Mouse (Mus musculus) cerebellum, adult 9-11 months (tissue): ENCODE measurements around the gene Dgkq.

ENCODE experiments used
- DNase-seq: peaks from one replicate; pipeline ENCODE4 v3.0.0; 2022

The Dgkq gene

GRCm38 (mm10) chr5:108668977-108669936 is at the start of gene Dgkq:
TSS of gene Dgkq (minus strand) at chr5:108669672.
- peak; percentile 91 for DNase-seq

DNA sequence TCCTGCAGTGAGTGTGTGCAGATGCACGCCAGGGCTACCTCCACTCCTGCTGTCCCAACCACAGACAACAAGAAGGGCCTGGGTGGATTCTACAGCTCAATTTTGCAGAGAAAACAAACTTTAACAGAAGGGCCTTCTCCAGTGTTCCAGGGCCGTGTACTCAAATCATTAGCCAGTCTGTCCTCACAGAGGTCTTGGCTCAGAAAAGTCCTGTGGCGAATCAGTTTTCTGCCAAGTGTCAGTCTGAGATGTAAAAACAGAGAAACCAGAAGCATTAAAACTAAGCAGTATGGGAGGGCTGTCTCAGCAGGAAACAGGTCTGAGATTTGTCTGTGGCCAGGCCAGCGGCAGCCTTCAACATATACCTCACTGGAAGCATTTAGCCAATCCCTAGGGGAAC is 48.6 kb upstream of the Dgkq start:
- DNase-seq, result no peak

GRCm38 (mm10) chr5:108715974-108716373 is 46.5 kb upstream of the Dgkq start:
- no peak for DNase-seq

DNA sequence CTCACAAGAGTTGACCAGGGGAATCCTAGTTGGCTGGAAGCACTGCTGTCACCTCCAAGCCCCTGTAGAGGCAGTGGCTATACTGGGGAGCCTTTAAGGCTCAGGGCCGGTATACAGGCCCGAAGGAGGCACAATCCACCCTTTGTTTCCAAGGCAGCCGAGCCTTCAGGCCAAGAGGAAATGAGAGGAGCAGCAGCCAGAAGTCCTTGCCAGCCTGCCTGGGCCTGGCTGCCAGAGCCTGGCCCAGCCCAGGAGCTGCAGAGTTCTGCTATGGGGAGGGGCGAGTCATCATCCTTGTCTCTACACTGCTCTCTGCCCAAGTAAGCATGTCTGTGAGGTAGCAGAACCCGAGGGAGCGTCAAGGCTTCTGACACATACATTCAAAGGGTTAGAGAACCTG is 44.7 kb upstream of the Dgkq start:
- DNase-seq, result peak; percentile 41

GRCm38 (mm10) chr5:108713691-108714090 is 44.2 kb upstream of the Dgkq start:
- no peak for DNase-seq

GRCm38 (mm10) chr5:108713096-108713495 is 43.6 kb upstream of the Dgkq start:
- DNase-seq, result no peak

GRCm38 (mm10) chr5:108711968-108712367 is 42.5 kb upstream of the Dgkq start:
- no peak for DNase-seq

GRCm38 (mm10) chr5:108708981-108709731 is 39.7 kb upstream of the Dgkq start:
- no peak for DNase-seq

DNA sequence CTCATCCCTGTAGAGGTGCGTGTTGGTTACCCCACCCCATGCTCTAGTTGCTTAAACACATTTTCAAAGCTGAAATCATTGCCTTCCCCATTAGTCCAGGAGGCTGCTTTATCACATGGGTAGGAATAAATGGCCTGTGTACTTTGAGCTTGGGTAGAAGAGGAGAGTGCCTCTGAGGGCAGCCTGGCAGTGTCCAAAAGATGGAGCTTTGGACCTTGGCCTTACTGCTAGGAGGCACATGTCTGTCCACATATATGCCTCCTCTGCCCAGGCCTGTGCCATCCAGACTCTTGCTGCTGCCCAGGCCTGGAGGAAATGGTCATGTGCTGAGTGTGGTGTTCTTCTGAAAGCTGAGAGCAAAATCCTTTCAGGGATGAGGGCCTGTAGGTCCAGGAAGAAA is 38.9 kb upstream of the Dgkq start:
- no peak for DNase-seq

GRCm38 (mm10) chr5:108707758-108708157 is 38.3 kb upstream of the Dgkq start:
- DNase-seq, result no peak

- no peak for DNase-seq
Measured at GRCm38 (mm10) chr5:108703754-108704626, 34.5 kb upstream of the Dgkq start.

- no peak for DNase-seq
Measured at GRCm38 (mm10) chr5:108701341-108702021, 32.0 kb upstream of the Dgkq start.

DNA sequence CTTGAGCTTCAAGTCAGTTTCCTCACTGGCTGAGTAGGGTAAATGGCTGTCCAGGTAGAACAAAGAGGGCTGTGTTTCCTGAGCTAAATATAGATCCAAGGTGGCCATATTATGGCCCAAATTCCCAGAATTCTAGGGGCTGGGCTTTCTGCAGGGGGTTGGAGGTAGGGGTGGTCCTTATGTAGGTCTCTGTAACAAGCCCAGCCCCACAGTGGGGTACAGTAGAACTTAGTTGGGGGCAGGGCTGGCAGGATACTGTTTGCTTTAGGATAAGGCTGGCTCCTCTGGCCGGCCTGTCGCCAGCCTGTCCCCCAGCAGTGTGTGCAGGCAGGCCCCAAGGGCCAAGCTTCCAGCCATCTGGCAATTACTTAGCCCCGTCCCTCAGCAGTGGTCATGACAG is 30.9 kb upstream of the Dgkq start:
- DNase-seq, result no peak

DNA sequence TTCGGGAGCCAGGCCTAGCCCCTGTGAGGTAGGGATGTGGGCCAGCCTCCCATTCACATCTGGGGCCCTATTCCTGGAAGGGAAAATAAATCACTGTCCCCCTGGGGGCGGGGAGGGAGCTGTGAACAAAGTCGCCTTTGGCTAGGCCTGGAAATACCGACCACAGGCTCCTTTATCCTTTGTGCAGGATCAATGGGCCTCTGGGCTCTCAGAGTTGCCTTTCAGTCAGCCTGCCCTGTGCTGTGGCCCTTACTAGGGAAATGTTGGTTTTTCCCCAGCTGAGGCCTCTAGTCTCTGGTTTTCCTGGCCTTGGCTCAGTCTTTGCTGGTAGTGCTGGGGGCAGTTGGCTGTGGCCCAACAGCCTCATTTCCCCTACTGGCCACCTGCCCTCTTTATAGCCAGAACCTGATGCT is 27.9 kb upstream of the Dgkq start:
- DNase-seq, result peak; percentile 39

GRCm38 (mm10) chr5:108696542-108696941 is 27.1 kb upstream of the Dgkq start:
- no peak for DNase-seq

- no peak for DNase-seq
Measured at GRCm38 (mm10) chr5:108695861-108696260, 26.4 kb upstream of the Dgkq start.

DNA sequence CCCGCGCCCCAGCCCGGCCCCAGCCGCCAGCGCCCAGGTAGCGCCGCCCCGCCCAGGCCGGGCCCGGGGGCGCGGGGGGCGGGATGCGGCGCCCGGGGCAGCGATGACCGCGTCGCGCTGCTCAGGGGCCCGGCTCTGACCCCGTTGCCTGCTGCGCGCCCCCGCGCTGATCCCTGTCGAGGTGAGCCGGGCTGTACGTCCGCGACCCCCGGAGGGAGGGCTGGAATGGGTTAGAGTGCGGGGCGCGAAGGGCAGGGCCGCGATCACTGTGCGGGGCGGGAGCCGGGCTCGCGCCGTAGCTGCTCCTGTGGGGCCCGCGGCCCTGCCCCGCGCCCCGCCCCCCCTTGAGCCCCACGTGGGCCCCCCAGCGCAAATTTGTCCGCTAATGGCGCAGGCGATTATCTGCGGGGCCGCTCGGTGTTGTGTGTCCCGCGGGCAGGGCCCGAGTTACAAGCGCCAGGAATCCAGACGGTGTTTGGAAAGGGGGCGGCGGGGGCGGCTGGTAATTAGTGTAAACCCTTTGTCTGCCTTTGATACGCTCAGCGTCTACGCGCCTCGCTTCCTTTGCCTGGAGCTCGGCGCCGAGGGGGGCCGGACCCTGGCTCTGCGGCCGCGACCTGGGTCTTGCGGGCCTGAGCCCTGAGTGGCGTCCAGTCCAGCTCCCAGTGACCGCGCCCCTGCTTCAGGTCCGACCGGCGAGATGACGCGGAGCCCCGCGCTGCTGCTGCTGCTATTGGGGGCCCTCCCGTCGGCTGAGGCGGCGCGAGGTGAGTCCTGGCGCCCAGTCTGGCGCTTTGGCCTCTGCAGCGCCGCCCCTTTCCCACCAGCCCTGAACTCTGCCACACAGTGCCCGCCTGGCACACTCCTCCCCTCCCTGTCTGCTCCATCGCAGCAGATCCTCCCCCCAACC is 25.1 kb upstream of the Dgkq start:
- no peak for DNase-seq

- peak; percentile 32 for DNase-seq
Measured at GRCm38 (mm10) chr5:108693872-108694288, 24.4 kb upstream of the Dgkq start.

GRCm38 (mm10) chr5:108692271-108692670 is 22.8 kb upstream of the Dgkq start, which contains the start of gene Fgfrl1:
TSS of gene Fgfrl1 (plus strand) at chr5:108692382.
- no peak for DNase-seq

GRCm38 (mm10) chr5:108691152-108691551 is 21.7 kb upstream of the Dgkq start:
- no peak for DNase-seq

- DNase-seq, result no peak
Measured at GRCm38 (mm10) chr5:108689091-108689490, 19.6 kb upstream of the Dgkq start.
